ENCODE assay signal across 14 mouse cellular contexts in the genomic region with DNA sequence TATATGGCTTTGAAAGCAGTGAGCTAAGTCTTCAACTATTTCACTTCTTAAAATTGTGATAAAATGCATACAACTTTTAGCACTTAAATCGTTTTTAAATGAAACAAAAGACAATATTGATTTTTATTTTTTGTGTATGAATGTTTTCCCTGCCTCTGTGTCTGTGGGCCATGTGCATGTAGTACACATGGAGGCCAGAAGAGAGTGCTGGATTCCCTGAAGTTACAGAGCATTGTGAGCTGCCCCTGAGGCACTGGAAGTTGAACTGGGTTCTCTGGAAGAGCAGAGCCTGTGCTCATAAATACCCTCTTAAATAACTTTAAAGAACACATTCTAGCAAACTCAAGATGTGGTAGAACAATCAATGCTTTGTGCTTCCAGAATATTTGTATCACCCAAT.
A peak's percentile ranks its signal among the peaks of the same experiment; 100 is the strongest.
DNase-seq lines count a peak whose midpoint lies in the region; ATAC-seq and TF ChIP-seq lines count a peak whose summit lies in the region.
"Had no signal": no experiment of that assay in that cellular context is flagged by ENCODE, and none has a peak within 500 bp of the region (broad histone marks: within the 10 kb centered on the region; RNA-seq: fewer than 3 reads in every experiment).

No protein-coding gene starts in this region.

- ATAC-seq in intestine, postnatal 0 days, result no peak
- no peak for ATAC-seq in intestine, embryonic 16.5 days
- ATAC-seq in midbrain, embryonic 14.5 days (ENCODE audit: low FRiP score, low TSS enrichment), result no peak
- no peak for ATAC-seq in midbrain, embryonic 16.5 days
- ATAC-seq in stomach, postnatal 0 days (ENCODE audit: low FRiP score, low TSS enrichment), result no peak
- ATAC-seq: forebrain, embryonic 14.5 days had no signal

- H3K36me3 ChIP-seq in intestine, postnatal 0 days (ENCODE audit: control insufficient read depth, insufficient read depth), result no peaks in the 10 kb centered on the region
- no peaks in the 10 kb centered on the region for H3K36me3 ChIP-seq in intestine, embryonic 16.5 days (ENCODE audit: control insufficient read depth, insufficient read depth, low read length)
- no peaks in the 10 kb centered on the region for H3K36me3 ChIP-seq in midbrain, embryonic 14.5 days (ENCODE audit: control insufficient read depth, insufficient read depth, low read length)
- H3K36me3 ChIP-seq in midbrain, embryonic 16.5 days (ENCODE audit: control insufficient read depth, insufficient read depth, low read length), result no peaks in the 10 kb centered on the region
- H3K36me3 ChIP-seq in stomach, postnatal 0 days (ENCODE audit: control insufficient read depth, insufficient read depth, low read length), result no peaks in the 10 kb centered on the region
- H3K36me3 ChIP-seq: liver, embryonic 13.5 days had no signal

- no peaks in the 10 kb centered on the region for H3K4me1 ChIP-seq in cerebellum, adult 2 months (ENCODE audit: control insufficient read depth, insufficient read depth, low read length)
- no peaks in the 10 kb centered on the region for H3K4me1 ChIP-seq in intestine, postnatal 0 days (replicated peaks; ENCODE audit: control insufficient read depth, insufficient read depth, low read length)
- no peaks in the 10 kb centered on the region for H3K4me1 ChIP-seq in intestine, embryonic 16.5 days (ENCODE audit: control insufficient read depth, insufficient read depth, low read length)
- no peaks in the 10 kb centered on the region for H3K4me1 ChIP-seq in midbrain, embryonic 14.5 days (ENCODE audit: control insufficient read depth, insufficient read depth, low read length)
- no peaks in the 10 kb centered on the region for H3K4me1 ChIP-seq in midbrain, embryonic 16.5 days (ENCODE audit: control insufficient read depth, insufficient read depth, low read length)
- no peaks in the 10 kb centered on the region for H3K4me1 ChIP-seq in stomach, postnatal 0 days (replicated peaks; ENCODE audit: control insufficient read depth, insufficient read depth)
- H3K4me1 ChIP-seq: liver, embryonic 13.5 days; megakaryocyte, embryonic 14.5 days had no signal

- 0 out of 2 replicates have a peak, but pooled peaks have one; percentile 4 for TF ChIP-seq CTCF in cerebellum, adult 2 months (IDR thresholded peaks at IDR 0.05; ENCODE audit: borderline replicate concordance, insufficient read depth, low read depth, low read length)
- TF ChIP-seq CTCF in intestine, postnatal 0 days (IDR thresholded peaks at IDR 0.05; ENCODE audit: low read depth), result peak; percentile 41; the same call in 1 of the 2 replicates
- peak; percentile 38 for TF ChIP-seq CTCF in stomach, postnatal 0 days (IDR thresholded peaks at IDR 0.05; ENCODE audit: low read depth)

- no peak overlapping the region for H3K9ac ChIP-seq in intestine, postnatal 0 days (ENCODE audit: low read depth, low read length)
- no peak overlapping the region for H3K9ac ChIP-seq in intestine, embryonic 16.5 days (ENCODE audit: low read depth, low read length)
- H3K9ac ChIP-seq in midbrain, embryonic 14.5 days (replicated peaks; ENCODE audit: low read length), result no peak overlapping the region
- H3K9ac ChIP-seq in midbrain, embryonic 16.5 days (ENCODE audit: low read depth, low read length), result no peak overlapping the region
- no peak overlapping the region for H3K9ac ChIP-seq in stomach, postnatal 0 days (ENCODE audit: low read length)
- H3K9ac ChIP-seq: liver, embryonic 13.5 days had no signal

- no peak overlapping the region for H3K4me2 ChIP-seq in intestine, postnatal 0 days (replicated peaks; ENCODE audit: low read depth)
- H3K4me2 ChIP-seq in intestine, embryonic 16.5 days (ENCODE audit: low read depth, low read length), result no peak overlapping the region
- H3K4me2 ChIP-seq in midbrain, embryonic 14.5 days (ENCODE audit: low read length), result no peak overlapping the region
- H3K4me2 ChIP-seq in midbrain, embryonic 16.5 days (ENCODE audit: low read length), result no peak overlapping the region
- no peak overlapping the region for H3K4me2 ChIP-seq in stomach, postnatal 0 days (replicated peaks; ENCODE audit: low read depth)
- H3K4me2 ChIP-seq: liver, embryonic 13.5 days had no signal

- TF ChIP-seq EP300 in stomach, postnatal 0 days (optimal IDR thresholded peaks at IDR 0.05), result no peak

- no peak for TF ChIP-seq POLR2A in cerebellum, adult 2 months (IDR thresholded peaks at IDR 0.05; ENCODE audit: borderline replicate concordance, insufficient read depth, low read length)

- DNase-seq in cerebellum, adult 2 months, result no peak
- DNase-seq in cerebellum, adult 11 months, result no peak
- peak; percentile 33 for DNase-seq in midbrain, embryonic 14.5 days
- no peak for DNase-seq in stomach, postnatal 0 days (ENCODE audit: low spot score)
- DNase-seq in urinary bladder, adult 18-20 months (ENCODE audit: low spot score in 2 of 2), result no peak
- DNase-seq: adrenal gland, postnatal 14 days; cerebellum, adult 18-20 months; kidney, adult 18-20 months; liver, embryonic 13.5 days had no signal

- no peak overlapping the region for H3K4me3 ChIP-seq in cerebellum, adult 2 months (replicated peaks; ENCODE audit: insufficient read depth, low read depth, low read length)
- H3K4me3 ChIP-seq in intestine, postnatal 0 days (ENCODE audit: low read depth, low read length), result no peak overlapping the region
- H3K4me3 ChIP-seq in intestine, embryonic 16.5 days (ENCODE audit: low read length), result no peak overlapping the region
- no peak overlapping the region for H3K4me3 ChIP-seq in midbrain, embryonic 14.5 days (replicated peaks; ENCODE audit: low read depth, low read length)
- no peak overlapping the region for H3K4me3 ChIP-seq in midbrain, embryonic 16.5 days (ENCODE audit: low read depth, low read length)
- no peak overlapping the region for H3K4me3 ChIP-seq in stomach, postnatal 0 days (ENCODE audit: low read depth, low read length)
- H3K4me3 ChIP-seq: liver, embryonic 13.5 days; megakaryocyte, embryonic 14.5 days had no signal

- H3K9me3 ChIP-seq in intestine, postnatal 0 days (ENCODE audit: control insufficient read depth), result no peaks in the 10 kb centered on the region
- H3K9me3 ChIP-seq in intestine, embryonic 16.5 days (ENCODE audit: control insufficient read depth, low read length), result no peaks in the 10 kb centered on the region
- H3K9me3 ChIP-seq in midbrain, embryonic 14.5 days (ENCODE audit: control insufficient read depth, low read length), result no peaks in the 10 kb centered on the region
- H3K9me3 ChIP-seq in midbrain, embryonic 16.5 days (replicated peaks; ENCODE audit: control insufficient read depth, low read length, poor library complexity, severe bottlenecking), result no peaks in the 10 kb centered on the region
- no peaks in the 10 kb centered on the region for H3K9me3 ChIP-seq in stomach, postnatal 0 days (ENCODE audit: control insufficient read depth, low read length)
- H3K9me3 ChIP-seq: liver, embryonic 13.5 days; megakaryocyte, embryonic 14.5 days had no signal

- WGBS in cerebellum, adult 2 months, result 43% methylated on average over 1 of the region's 1 CpGs
- 19% methylated on average over 1 of the region's 1 CpGs for WGBS in intestine, postnatal 0 days
- 38% methylated on average over 1 of the region's 1 CpGs for WGBS in intestine, embryonic 16.5 days
- WGBS in midbrain, embryonic 14.5 days, result 24% methylated on average over 1 of the region's 1 CpGs
- WGBS in midbrain, embryonic 16.5 days, result 44% methylated on average over 1 of the region's 1 CpGs
- WGBS in stomach, postnatal 0 days, result 35% methylated on average over 1 of the region's 1 CpGs

- H3K27ac ChIP-seq in cerebellum, adult 2 months (ENCODE audit: insufficient read depth, low read length), result no peak overlapping the region
- no peak overlapping the region for H3K27ac ChIP-seq in intestine, postnatal 0 days (ENCODE audit: low read depth, low read length)
- no peak overlapping the region for H3K27ac ChIP-seq in intestine, embryonic 16.5 days (ENCODE audit: low read length)
- H3K27ac ChIP-seq in midbrain, embryonic 14.5 days (replicated peaks; ENCODE audit: low read depth, low read length), result no peak overlapping the region
- no peak overlapping the region for H3K27ac ChIP-seq in midbrain, embryonic 16.5 days (ENCODE audit: low read length)
- no peak overlapping the region for H3K27ac ChIP-seq in stomach, postnatal 0 days (replicated peaks)
- H3K27ac ChIP-seq: liver, embryonic 13.5 days had no signal

- H3K27me3 ChIP-seq in cerebellum, adult 2 months (ENCODE audit: control insufficient read depth, insufficient read depth, low read length), result no peaks in the 10 kb centered on the region
- no peaks in the 10 kb centered on the region for H3K27me3 ChIP-seq in intestine, postnatal 0 days (replicated peaks; ENCODE audit: control insufficient read depth, insufficient read depth, low read length)
- no peaks in the 10 kb centered on the region for H3K27me3 ChIP-seq in intestine, embryonic 16.5 days (replicated peaks; ENCODE audit: control insufficient read depth, insufficient read depth, low read length)
- H3K27me3 ChIP-seq in midbrain, embryonic 14.5 days (ENCODE audit: control insufficient read depth, insufficient read depth, low read length), result no peaks in the 10 kb centered on the region
- no peaks in the 10 kb centered on the region for H3K27me3 ChIP-seq in midbrain, embryonic 16.5 days (ENCODE audit: control insufficient read depth, insufficient read depth, low read depth, low read length)
- no peaks in the 10 kb centered on the region for H3K27me3 ChIP-seq in stomach, postnatal 0 days (ENCODE audit: control insufficient read depth, insufficient read depth, low read length)
- H3K27me3 ChIP-seq: liver, embryonic 13.5 days had no signal
